Mouse (Mus musculus) urinary bladder, postnatal 10 days (tissue): Measurements from ENCODE around the gene Znfx1.

Source experiments
- DNase-seq: peaks from one replicate; pipeline ENCODE4 v3.0.0; 2022; ENCODE audit warnings: low spot score

Gene Znfx1

GRCm38 (mm10) chr2:167071641-167072601 is 9.1 kb upstream of the Znfx1 start:
- DNase-seq = peak; percentile 87

- no peak for DNase-seq
Observed at GRCm38 (mm10) chr2:167071266-167071640, 8.4 kb upstream of the Znfx1 start.

- no peak for DNase-seq
Observed at GRCm38 (mm10) chr2:167070341-167070740, 7.5 kb upstream of the Znfx1 start.

GRCm38 (mm10) chr2:167067575-167067974 is 4.8 kb upstream of the Znfx1 start:
- DNase-seq = no peak

GRCm38 (mm10) chr2:167066528-167067516 is 4.0 kb upstream of the Znfx1 start:
- no peak for DNase-seq

- no peak for DNase-seq
Observed at GRCm38 (mm10) chr2:167066031-167066430, 3.2 kb upstream of the Znfx1 start.

GRCm38 (mm10) chr2:167064601-167065295 is 1.9 kb upstream of the Znfx1 start:
- no peak for DNase-seq

- no peak for DNase-seq
Observed at GRCm38 (mm10) chr2:167063906-167064496, 1.2 kb upstream of the Znfx1 start.

GRCm38 (mm10) chr2:167062497-167062911 is 311 bp downstream of the Znfx1 start:
- DNase-seq = peak; percentile 76

- DNase-seq = no peak
Observed at GRCm38 (mm10) chr2:167061381-167062034, 1.3 kb downstream of the Znfx1 start.

- no peak for DNase-seq
Observed at GRCm38 (mm10) chr2:167060761-167061160, 2.1 kb downstream of the Znfx1 start.

- no peak for DNase-seq
Observed at GRCm38 (mm10) chr2:167060360-167060759, 2.5 kb downstream of the Znfx1 start.

- no peak for DNase-seq
Observed at GRCm38 (mm10) chr2:167059960-167060359, 2.9 kb downstream of the Znfx1 start.

GRCm38 (mm10) chr2:167059536-167059935 is 3.3 kb downstream of the Znfx1 start:
- DNase-seq = no peak

GRCm38 (mm10) chr2:167058814-167059387 is 3.9 kb downstream of the Znfx1 start:
- DNase-seq = no peak

GRCm38 (mm10) chr2:167058201-167058600 is 4.6 kb downstream of the Znfx1 start:
- no peak for DNase-seq

- no peak for DNase-seq
Observed at GRCm38 (mm10) chr2:167056942-167057323, 5.9 kb downstream of the Znfx1 start.

GRCm38 (mm10) chr2:167056210-167056941 is 6.4 kb downstream of the Znfx1 start:
- no peak for DNase-seq

- DNase-seq = no peak
Observed at GRCm38 (mm10) chr2:167055386-167055785, 7.4 kb downstream of the Znfx1 start.
